Mouse (Mus musculus) liver, embryonic 15.5 days (tissue): Measurements from ENCODE around the gene Dapk1. TPM values are rescaled to one million over a fixed set of nuclear protein-coding genes. Genes with fewer than 3 reads are reported as not detected.

Experiments
- ATAC-seq: fragments of 200-750 bp; cut with Nextera tagmentation; 2 replicates; pipeline ENCODE4 v1.8.0; 2017; ENCODE audit warnings: moderate number of reproducible peaks, mild to moderate bottlenecking, moderate library complexity; ENCODE audit not compliant: insufficient read depth
- H3K27ac ChIP-seq: fragments of 300-500 bp; sonication (generic); replicated peaks from 2 replicates; pipeline ENCODE4 v1.5.1; 2015; ENCODE audit warnings: mild to moderate bottlenecking, inconsistent platforms
- H3K27me3 ChIP-seq: fragments of 300-500 bp; sonication (generic); 2 replicates; pipeline ENCODE4 v1.6.1; 2015; ENCODE audit warnings: mild to moderate bottlenecking, inconsistent platforms
- H3K36me3 ChIP-seq: fragments of 300-500 bp; sonication (generic); replicated peaks from 2 replicates; pipeline ENCODE4 v1.6.1; 2015; ENCODE audit warnings: moderate library complexity, mild to moderate bottlenecking, inconsistent platforms
- H3K4me1 ChIP-seq: fragments of 300-500 bp; sonication (generic); replicated peaks from 2 replicates; pipeline ENCODE4 v1.6.1; 2015; ENCODE audit warnings: inconsistent platforms
- H3K4me2 ChIP-seq: fragments of 300-500 bp; sonication (generic); 2 replicates; pipeline ENCODE4 v1.6.1; 2015; ENCODE audit warnings: moderate library complexity, mild to moderate bottlenecking, inconsistent platforms
- H3K4me3 ChIP-seq: fragments of 300-500 bp; sonication (generic); replicated peaks from 2 replicates; pipeline ENCODE4 v1.5.1; 2015; ENCODE audit warnings: mild to moderate bottlenecking, inconsistent platforms
- H3K9ac ChIP-seq: fragments of 300-500 bp; sonication (generic); 2 replicates; pipeline ENCODE4 v1.6.1; 2015; ENCODE audit warnings: moderate library complexity, mild to moderate bottlenecking, inconsistent platforms
- H3K9me3 ChIP-seq: fragments of 300-500 bp; sonication (generic); replicated peaks from 2 replicates; pipeline ENCODE4 v1.6.1; 2016; ENCODE audit warnings: inconsistent platforms
- WGBS: fragments of 180-500 bp; shearing (Covaris S2); methylation state at CpG from one replicate; pipeline ENCODE4 v1.1.7; 2015; ENCODE audit warnings: mixed read lengths; ENCODE audit not compliant: insufficient replicate concordance; 5-methylcytosine and 5-hydroxymethylcytosine counted together
- polyA plus RNA-seq: library from polyadenylated mRNA; unstranded; fragments of >200 nt; fragmentation: Nextera tagmentation; extraction: Ambion mirVana; gene quantifications from 2 replicates; pipeline ENCODE4 v1.2.1, GENCODE M21; 2015

Gene Dapk1
- polyA plus RNA-seq, 1 experiment from 2014 or later = 6.8 TPM

DNA sequence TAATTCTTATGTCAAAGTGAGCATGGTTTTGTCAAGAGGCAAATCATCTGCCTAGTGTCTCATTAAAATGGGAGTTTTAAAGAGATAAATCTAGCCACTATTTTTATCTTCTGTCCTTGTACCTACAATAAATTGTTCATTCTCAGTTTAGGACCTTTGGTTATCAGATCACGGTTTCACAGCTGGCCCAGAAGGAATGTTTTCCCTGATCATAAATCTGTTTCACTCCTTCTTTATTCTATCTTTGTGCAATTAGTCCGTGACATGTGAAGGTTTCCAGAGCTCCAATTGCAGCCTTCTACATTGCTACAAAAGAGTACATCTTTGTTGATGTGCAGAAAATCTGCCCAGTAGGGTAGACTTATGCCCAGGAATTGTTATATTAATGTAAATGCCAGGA lies 153.5 kb downstream of the Dapk1 start:
- no peak overlapping the region for H3K4me2 ChIP-seq
- peaks cover 31% of the 10 kb centered on the region for H3K36me3 ChIP-seq
- no peaks in the 10 kb centered on the region for H3K9me3 ChIP-seq
- 48% methylated on average over 2 of the region's 2 CpGs for WGBS
- no peak for ATAC-seq
- no peak overlapping the region for H3K27ac ChIP-seq
- no peak overlapping the region for H3K9ac ChIP-seq
- no peak overlapping the region for H3K4me3 ChIP-seq
- no peaks in the 10 kb centered on the region for H3K27me3 ChIP-seq
- H3K4me1 ChIP-seq = no peaks in the 10 kb centered on the region

DNA sequence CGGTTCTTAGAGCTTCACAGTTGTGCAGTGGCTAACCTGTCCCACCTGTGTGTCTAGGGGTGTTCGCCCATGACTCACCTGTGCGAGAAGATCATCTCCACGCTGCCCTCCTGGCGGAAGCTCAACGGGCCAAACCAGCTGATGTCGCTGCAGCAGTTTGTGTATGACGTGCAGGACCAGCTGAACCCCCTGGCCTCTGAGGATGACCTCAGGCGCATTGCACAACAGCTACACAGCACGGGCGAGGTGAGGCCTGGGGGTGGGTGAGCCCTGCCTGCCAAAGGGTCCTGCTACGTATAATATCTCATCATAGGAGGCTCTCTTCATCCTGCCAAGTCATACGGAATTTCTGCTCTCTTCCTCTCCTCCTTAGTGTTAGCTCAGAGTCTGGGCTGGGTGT lies 155.5 kb downstream of the Dapk1 start:
- Histone ChIP-seq H3K4me3 (no peak overlapping the region), H3K9ac (no peak overlapping the region), H3K27ac (no peak overlapping the region), H3K9me3 (no peaks in the 10 kb centered on the region), H3K4me1 (no peaks in the 10 kb centered on the region), H3K27me3 (no peaks in the 10 kb centered on the region), H3K36me3 (peaks cover 34% of the 10 kb centered on the region), H3K4me2 (no peak overlapping the region)
- ATAC-seq = no peak
- 70% methylated on average over 13 of the region's 13 CpGs for WGBS

DNA sequence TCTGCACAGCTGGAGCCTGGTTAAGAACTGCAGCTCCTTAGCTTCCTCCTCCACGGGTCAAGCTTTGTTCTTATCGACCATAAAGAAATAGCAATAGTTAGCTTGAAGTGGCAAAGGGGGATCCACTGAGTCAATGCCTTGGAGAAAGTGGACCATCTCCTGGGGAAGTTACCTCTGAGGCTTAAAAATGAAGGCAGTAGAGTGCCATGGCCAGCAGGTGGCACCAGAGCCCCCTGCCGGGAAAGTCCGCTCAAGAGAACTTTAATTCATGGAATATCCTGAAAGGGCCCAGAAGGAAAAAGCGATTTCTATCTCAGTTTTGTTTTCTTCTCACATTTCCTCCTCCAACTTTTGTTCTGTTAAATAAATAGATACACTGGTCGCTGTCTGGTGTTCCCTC lies 157.4 kb downstream of the Dapk1 start:
- H3K4me1 ChIP-seq = no peaks in the 10 kb centered on the region
- no peaks in the 10 kb centered on the region for H3K27me3 ChIP-seq
- no peak overlapping the region for H3K27ac ChIP-seq
- ATAC-seq = no peak
- no peaks in the 10 kb centered on the region for H3K9me3 ChIP-seq
- peaks cover 18% of the 10 kb centered on the region; the same call in 1 of the 2 replicates for H3K36me3 ChIP-seq
- no peak overlapping the region for H3K4me3 ChIP-seq
- 35% methylated on average over 6 of the region's 6 CpGs for WGBS
- no peak overlapping the region for H3K4me2 ChIP-seq
- no peak overlapping the region for H3K9ac ChIP-seq

DNA sequence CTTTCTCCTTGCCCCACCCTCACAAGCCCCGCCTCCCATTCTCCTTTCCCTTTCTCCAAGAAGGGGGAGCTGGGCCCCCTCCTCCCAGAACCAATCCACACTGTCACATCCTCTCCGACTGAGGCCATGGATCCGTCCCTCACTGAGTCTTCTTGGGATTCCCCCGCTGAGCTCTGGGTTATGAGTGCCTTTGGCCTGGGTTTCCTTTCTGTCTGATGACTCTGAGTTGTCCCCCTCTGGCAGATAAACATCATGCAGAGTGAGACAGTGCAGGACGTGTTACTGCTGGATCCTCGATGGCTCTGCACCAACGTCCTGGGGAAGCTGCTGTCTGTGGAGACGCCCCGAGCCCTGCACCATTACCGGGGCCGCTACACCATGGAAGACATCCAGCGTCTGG lies 158.6 kb downstream of the Dapk1 start:
- Histone ChIP-seq H3K36me3 (peaks cover 18% of the 10 kb centered on the region; the same call in 1 of the 2 replicates), H3K27ac (no peak overlapping the region), H3K4me2 (no peak overlapping the region), H3K4me3 (no peak overlapping the region), H3K4me1 (no peaks in the 10 kb centered on the region), H3K9ac (no peak overlapping the region), H3K9me3 (no peaks in the 10 kb centered on the region), H3K27me3 (no peaks in the 10 kb centered on the region)
- no peak for ATAC-seq
- WGBS = 78% methylated on average over 12 of the region's 12 CpGs

DNA sequence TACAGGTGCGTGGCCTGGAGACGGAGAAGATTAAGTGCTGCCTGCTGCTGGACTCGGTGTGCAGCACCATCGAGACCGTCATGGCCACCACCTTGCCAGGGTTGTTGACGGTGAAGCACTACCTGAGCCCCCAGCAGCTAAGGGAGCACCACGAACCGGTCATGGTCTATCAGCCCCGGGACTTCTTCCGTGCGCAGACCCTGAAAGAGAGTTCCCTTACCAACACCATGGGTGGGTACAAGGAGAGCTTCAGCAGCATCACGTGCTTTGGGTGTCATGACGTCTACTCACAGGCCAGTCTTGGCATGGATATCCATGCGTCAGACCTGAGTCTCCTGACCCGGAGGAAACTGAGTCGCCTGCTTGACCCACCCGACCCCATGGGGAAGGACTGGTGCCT lies 159.4 kb downstream of the Dapk1 start:
- Histone ChIP-seq H3K4me2 (no peak overlapping the region), H3K9me3 (no peaks in the 10 kb centered on the region), H3K9ac (no peak overlapping the region), H3K4me3 (no peak overlapping the region), H3K27me3 (no peaks in the 10 kb centered on the region), H3K4me1 (no peaks in the 10 kb centered on the region), H3K36me3 (peaks cover 18% of the 10 kb centered on the region; the same call in 1 of the 2 replicates), H3K27ac (no peak overlapping the region)
- 85% methylated on average over 17 of the region's 17 CpGs for WGBS
- no peak for ATAC-seq

DNA sequence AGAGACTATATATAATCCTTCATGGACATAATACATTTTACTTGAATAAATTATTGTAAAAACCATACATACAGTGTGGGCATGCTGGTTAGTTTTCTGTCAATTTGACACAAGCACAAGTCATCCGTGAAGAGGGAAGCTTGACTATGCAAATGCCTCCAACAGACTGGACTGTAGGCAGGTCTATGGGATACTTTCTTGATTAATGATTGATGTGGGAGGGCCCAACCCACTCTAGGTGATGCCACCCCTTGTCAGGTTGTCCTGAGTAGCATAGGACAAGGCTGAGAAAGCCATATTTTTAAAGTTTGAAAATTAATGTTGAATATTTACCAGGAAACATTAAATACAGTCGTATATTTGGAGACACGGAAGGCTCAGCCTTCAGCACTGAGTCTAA lies 178.8 kb downstream of the Dapk1 start:
- H3K4me3 ChIP-seq = no peak overlapping the region
- no peaks in the 10 kb centered on the region for H3K4me1 ChIP-seq
- no peak overlapping the region for H3K27ac ChIP-seq
- H3K9me3 ChIP-seq = no peaks in the 10 kb centered on the region
- 57% methylated on average over 3 of the region's 3 CpGs for WGBS
- H3K9ac ChIP-seq = no peak overlapping the region
- H3K36me3 ChIP-seq = no peaks in the 10 kb centered on the region
- no peak overlapping the region for H3K4me2 ChIP-seq
- ATAC-seq = no peak
- no peaks in the 10 kb centered on the region for H3K27me3 ChIP-seq

DNA sequence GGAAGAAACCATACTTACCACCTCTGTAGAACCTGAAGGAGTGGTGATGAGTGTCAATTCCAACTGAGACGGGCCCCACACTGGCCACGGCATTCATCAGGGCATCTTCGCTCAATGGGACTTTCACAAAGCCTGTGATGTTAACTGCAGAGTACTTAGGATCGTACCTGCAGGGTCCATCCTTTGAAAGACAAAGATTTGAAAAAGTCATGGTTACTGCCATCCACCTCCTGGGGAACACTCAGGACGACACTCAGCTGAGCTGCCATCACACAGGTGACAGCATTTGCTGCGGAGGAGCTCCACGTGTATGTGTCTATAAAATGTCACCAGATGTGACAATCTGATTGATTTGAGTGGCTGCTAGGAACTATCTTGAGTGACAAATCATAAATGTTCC lies 181.6 kb downstream of the Dapk1 start:
- H3K36me3 ChIP-seq = no peaks in the 10 kb centered on the region
- H3K4me3 ChIP-seq = no peak overlapping the region
- no peak overlapping the region for H3K9ac ChIP-seq
- no peak for ATAC-seq
- 71% methylated on average over 7 of the region's 7 CpGs for WGBS
- H3K27me3 ChIP-seq = no peaks in the 10 kb centered on the region
- no peaks in the 10 kb centered on the region for H3K9me3 ChIP-seq
- H3K27ac ChIP-seq = no peak overlapping the region
- H3K4me1 ChIP-seq = no peaks in the 10 kb centered on the region
- no peak overlapping the region for H3K4me2 ChIP-seq

DNA sequence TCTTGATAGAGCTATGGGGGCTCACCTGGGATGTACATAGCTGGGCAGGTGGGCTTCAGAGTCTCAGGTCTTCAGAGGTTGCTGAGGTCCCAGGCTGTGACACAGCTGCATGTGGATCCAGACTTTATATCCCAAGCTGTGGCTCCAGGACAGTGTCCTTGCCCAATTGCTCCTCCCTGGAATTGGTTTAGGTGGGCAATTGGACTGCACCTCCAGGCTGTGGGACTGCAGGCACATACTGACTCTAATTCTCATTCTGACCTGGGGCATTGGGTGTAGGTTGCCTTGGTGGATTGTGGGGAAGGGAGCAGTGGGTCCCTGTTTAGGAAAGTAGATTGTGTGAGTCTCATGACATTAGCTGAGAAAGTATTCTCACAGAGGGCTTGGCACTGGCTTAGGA lies 184.5 kb downstream of the Dapk1 start, which contains the start of gene BC051665:
TSS of gene BC051665 (minus strand) at position 101 of the 400 bp plus-strand sequence.
- Histone ChIP-seq H3K4me1 (no peaks in the 10 kb centered on the region), H3K36me3 (no peaks in the 10 kb centered on the region), H3K4me3 (no peak within 1 kb of the TSS), H3K27me3 (no peaks in the 10 kb centered on the region), H3K9me3 (no peaks in the 10 kb centered on the region), H3K4me2 (no peak within 1 kb of the TSS), H3K9ac (no peak within 1 kb of the TSS), H3K27ac (no peak within 1 kb of the TSS)
- no peak for ATAC-seq

DNA sequence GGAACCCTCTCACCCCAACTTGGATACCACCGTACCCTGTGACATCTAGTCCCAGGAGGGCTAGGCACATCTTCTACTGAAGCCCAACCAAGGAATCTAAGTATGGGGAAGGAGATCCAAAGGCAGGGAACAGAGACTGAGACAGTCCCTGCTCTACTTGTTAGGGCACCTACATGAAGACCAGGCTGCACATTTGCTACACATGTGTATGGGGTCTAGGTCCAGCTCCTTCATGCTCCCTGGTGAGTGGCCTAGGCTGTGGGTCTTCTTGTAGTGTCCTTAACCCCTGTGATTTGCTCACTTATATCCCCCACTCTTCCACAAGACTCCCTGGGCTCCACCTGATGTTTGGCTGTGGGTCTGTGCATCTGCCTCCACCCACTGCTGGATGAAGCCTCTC lies 187.7 kb downstream of the Dapk1 start:
- no peak overlapping the region for H3K4me3 ChIP-seq
- no peaks in the 10 kb centered on the region for H3K4me1 ChIP-seq
- ATAC-seq = no peak
- H3K27ac ChIP-seq = no peak overlapping the region
- H3K27me3 ChIP-seq = no peaks in the 10 kb centered on the region
- H3K36me3 ChIP-seq = no peaks in the 10 kb centered on the region
- H3K9me3 ChIP-seq = no peaks in the 10 kb centered on the region
- H3K4me2 ChIP-seq = no peak overlapping the region
- 75% methylated on average over 1 of the region's 1 CpGs for WGBS
- H3K9ac ChIP-seq = no peak overlapping the region

DNA sequence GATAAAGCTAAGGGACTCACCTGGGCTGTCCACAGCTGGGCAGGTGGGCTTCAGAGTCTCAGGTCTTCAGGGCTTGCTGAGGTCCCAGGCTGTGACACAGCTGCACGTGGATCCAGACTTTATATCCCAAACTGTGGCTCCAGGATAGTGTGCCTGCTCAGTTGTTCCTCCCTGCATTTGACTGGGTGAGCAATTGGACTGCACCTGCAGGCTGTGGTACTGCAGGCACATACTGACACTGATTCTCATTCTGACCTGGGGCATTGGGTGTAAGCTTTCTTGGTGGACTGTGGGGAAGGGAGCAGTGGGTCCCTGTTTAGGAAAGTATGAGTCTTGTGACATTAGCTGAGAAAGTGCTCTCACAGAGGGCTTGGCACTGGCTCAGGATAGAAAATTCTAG lies 201.0 kb downstream of the Dapk1 start, which contains the start of gene Ctsll3:
TSS of gene Ctsll3 (minus strand) at position 101 of the 400 bp plus-strand sequence.
- no peaks in the 10 kb centered on the region for H3K36me3 ChIP-seq
- no peak for ATAC-seq
- no peaks in the 10 kb centered on the region for H3K4me1 ChIP-seq
- H3K4me2 ChIP-seq = no peak within 1 kb of the TSS
- no peak within 1 kb of the TSS for H3K9ac ChIP-seq
- no peak within 1 kb of the TSS for H3K27ac ChIP-seq
- H3K27me3 ChIP-seq = no peaks in the 10 kb centered on the region
- no peaks in the 10 kb centered on the region for H3K9me3 ChIP-seq
- 41% methylated on average over 1 of the region's 1 CpGs for WGBS
- H3K4me3 ChIP-seq = no peak within 1 kb of the TSS

DNA sequence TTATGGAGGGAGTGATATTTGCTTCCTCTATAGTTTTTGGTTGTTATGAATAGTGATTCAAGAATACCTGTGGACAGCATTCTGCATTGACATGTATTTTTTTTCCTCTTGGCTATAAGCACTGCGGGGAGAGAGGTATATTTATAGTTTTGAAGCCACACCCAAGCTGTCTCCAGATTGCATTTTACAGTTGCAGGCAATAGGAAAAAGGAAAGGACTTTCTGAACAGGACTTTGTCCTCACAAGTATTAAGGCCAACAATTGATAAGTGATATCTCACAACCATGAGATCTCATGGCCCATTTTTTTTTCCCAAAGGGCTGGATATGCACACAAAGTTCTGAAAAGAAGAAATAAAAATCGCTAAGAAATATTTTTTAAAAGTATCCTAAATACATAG lies 207.9 kb downstream of the Dapk1 start:
- no peak overlapping the region for H3K4me3 ChIP-seq
- ATAC-seq = no peak
- WGBS = 44% methylated on average over 2 of the region's 2 CpGs

DNA sequence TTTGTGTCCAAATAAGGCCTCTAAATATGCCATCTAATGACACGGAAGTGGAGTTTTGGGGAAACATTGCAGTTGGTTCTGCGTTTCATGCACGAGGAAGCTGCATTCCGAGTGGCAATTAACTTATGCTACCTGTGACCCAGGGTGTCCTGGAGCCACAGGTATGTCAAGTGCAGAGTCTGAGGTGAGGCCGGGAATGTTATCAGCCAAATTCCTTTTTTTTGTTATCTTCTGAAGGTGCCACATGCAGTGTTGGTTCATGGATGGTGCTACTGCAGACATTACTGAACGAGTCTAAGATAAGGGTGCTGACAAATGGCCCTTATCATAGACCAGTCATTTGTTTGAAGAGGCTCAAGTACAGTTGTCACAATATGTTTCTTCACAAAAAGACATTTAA lies 211.0 kb downstream of the Dapk1 start:
- Histone ChIP-seq H3K36me3 (no peaks in the 10 kb centered on the region), H3K4me1 (no peaks in the 10 kb centered on the region), H3K9ac (no peak overlapping the region), H3K4me2 (no peak overlapping the region), H3K27ac (no peak overlapping the region), H3K27me3 (no peaks in the 10 kb centered on the region), H3K4me3 (no peak overlapping the region), H3K9me3 (no peaks in the 10 kb centered on the region)
- WGBS = 50% methylated on average over 6 of the region's 6 CpGs
- no peak for ATAC-seq

More for the DNA sequence above, 207.9 kb downstream of the Dapk1 start:
- no peaks in the 10 kb centered on the region for H3K4me1 ChIP-seq
- H3K36me3 ChIP-seq = no peaks in the 10 kb centered on the region
- H3K9me3 ChIP-seq = no peaks in the 10 kb centered on the region
- no peak overlapping the region for H3K27ac ChIP-seq
- no peaks in the 10 kb centered on the region for H3K27me3 ChIP-seq
- no peak overlapping the region for H3K4me2 ChIP-seq
- H3K9ac ChIP-seq = no peak overlapping the region
